Mouse (Mus musculus): ENCODE results near the gene Gm10401. TPM values are rescaled to one million over a fixed set of nuclear protein-coding genes. Genes with fewer than 3 reads are reported as not detected.

Gm10401 gene
- total and polyA plus RNA-seq, 3 experiments = not detected

GRCm38 (mm10) chr5:115100473-115100872 lies 2.4 kb upstream of the Gm10401 start:
- Histone ChIP-seq H3K27ac (no peak overlapping the region), H3K27me3 (ENCODE audit: control insufficient read depth, insufficient read depth, low read length) (no peaks in the 10 kb centered on the region), H3K4me1 (ENCODE audit: control insufficient read depth, insufficient read depth, low read length) (no peaks in the 10 kb centered on the region), H3K9ac (ENCODE audit: low read depth, low read length) (no peak overlapping the region), H3K79me2 (replicated peaks; ENCODE audit: control insufficient read depth, insufficient read depth, low read length) (no peaks in the 10 kb centered on the region), H3K4me3 (no peak overlapping the region), H3K36me3 (ENCODE audit: control insufficient read depth, insufficient read depth, low read length) (no peaks in the 10 kb centered on the region)
- intact Hi-C loops (cut with DNase I) = no loop called here
- 79% methylated on average over 6 of the region's 6 CpGs for WGBS
- DNase-seq = no peak
- TF ChIP-seq POLR2A (IDR thresholded peaks at IDR 0.05; ENCODE audit: insufficient read depth, low read depth, low read length) = no peak
- TF ChIP-seq EP300 (IDR thresholded peaks at IDR 0.05; ENCODE audit: insufficient read depth, low read depth, low read length) = no peak
- TF ChIP-seq CTCF (IDR thresholded peaks at IDR 0.05) = no peak

GRCm38 (mm10) chr5:115099991-115100390 lies 1.9 kb upstream of the Gm10401 start:
- 63% methylated on average over 9 of the region's 9 CpGs for WGBS
- H3K36me3 ChIP-seq (ENCODE audit: control insufficient read depth, insufficient read depth, low read length) = no peaks in the 10 kb centered on the region

GRCm38 (mm10) chr5:115099530-115099929 lies 1.4 kb upstream of the Gm10401 start:
- intact Hi-C loops (cut with DNase I) = no loop called here
- no peaks in the 10 kb centered on the region for H3K27me3 ChIP-seq (ENCODE audit: control insufficient read depth, insufficient read depth, low read length)
- H3K36me3 ChIP-seq (ENCODE audit: control insufficient read depth, insufficient read depth, low read length) = no peaks in the 10 kb centered on the region
- no peaks in the 10 kb centered on the region for H3K4me1 ChIP-seq (ENCODE audit: control insufficient read depth, insufficient read depth, low read length)
- no peak overlapping the region for H3K9ac ChIP-seq (ENCODE audit: low read depth, low read length)
- no peaks in the 10 kb centered on the region for H3K79me2 ChIP-seq (replicated peaks; ENCODE audit: control insufficient read depth, insufficient read depth, low read length)
- no peak overlapping the region for H3K27ac ChIP-seq
- H3K4me3 ChIP-seq = no peak overlapping the region
- no peak for TF ChIP-seq EP300 (IDR thresholded peaks at IDR 0.05; ENCODE audit: insufficient read depth, low read depth, low read length)
- TF ChIP-seq CTCF (IDR thresholded peaks at IDR 0.05) = no peak
- TF ChIP-seq POLR2A (IDR thresholded peaks at IDR 0.05; ENCODE audit: insufficient read depth, low read depth, low read length) = no peak
- DNase-seq = no peak
- 72% methylated on average over 5 of the region's 5 CpGs for WGBS

More at GRCm38 (mm10) chr5:115099991-115100390, 1.9 kb upstream of the Gm10401 start:
- intact Hi-C loops (cut with DNase I) = no loop called here
- Histone ChIP-seq H3K4me3 (no peak overlapping the region), H3K27me3 (ENCODE audit: control insufficient read depth, insufficient read depth, low read length) (no peaks in the 10 kb centered on the region), H3K4me1 (ENCODE audit: control insufficient read depth, insufficient read depth, low read length) (no peaks in the 10 kb centered on the region), H3K79me2 (replicated peaks; ENCODE audit: control insufficient read depth, insufficient read depth, low read length) (no peaks in the 10 kb centered on the region), H3K9ac (ENCODE audit: low read depth, low read length) (no peak overlapping the region), H3K27ac (no peak overlapping the region)
- DNase-seq = no peak
- TF ChIP-seq EP300 (IDR thresholded peaks at IDR 0.05; ENCODE audit: insufficient read depth, low read depth, low read length) = no peak

- no peak for TF ChIP-seq CTCF (IDR thresholded peaks at IDR 0.05)
- TF ChIP-seq EP300 (IDR thresholded peaks at IDR 0.05; ENCODE audit: insufficient read depth, low read depth, low read length) = no peak
- no peak for TF ChIP-seq POLR2A (IDR thresholded peaks at IDR 0.05; ENCODE audit: insufficient read depth, low read depth, low read length)
- H3K36me3 ChIP-seq (ENCODE audit: control insufficient read depth, insufficient read depth, low read length) = no peaks in the 10 kb centered on the region
- no peaks in the 10 kb centered on the region for H3K27me3 ChIP-seq (ENCODE audit: control insufficient read depth, insufficient read depth, low read length)
- intact Hi-C loops (cut with DNase I) = no loop called here
- no peak overlapping the region for H3K4me3 ChIP-seq
- WGBS = 88% methylated on average over 6 of the region's 6 CpGs
- no peak overlapping the region for H3K27ac ChIP-seq
- no peaks in the 10 kb centered on the region for H3K4me1 ChIP-seq (ENCODE audit: control insufficient read depth, insufficient read depth, low read length)
- no peak overlapping the region for H3K9ac ChIP-seq (ENCODE audit: low read depth, low read length)
- H3K79me2 ChIP-seq (replicated peaks; ENCODE audit: control insufficient read depth, insufficient read depth, low read length) = peaks cover 4% of the 10 kb centered on the region; the same call in 1 of the 2 replicates
- no peak for DNase-seq
These were observed 6.3 kb downstream of the Gm10401 start for GRCm38 (mm10) chr5:115091776-115092175.

- Histone ChIP-seq H3K27ac (no peak overlapping the region), H3K79me2 (replicated peaks; ENCODE audit: control insufficient read depth, insufficient read depth, low read length) (peaks cover 4% of the 10 kb centered on the region; the same call in 1 of the 2 replicates), H3K4me3 (no peak overlapping the region), H3K36me3 (ENCODE audit: control insufficient read depth, insufficient read depth, low read length) (no peaks in the 10 kb centered on the region), H3K9ac (ENCODE audit: low read depth, low read length) (no peak overlapping the region), H3K27me3 (ENCODE audit: control insufficient read depth, insufficient read depth, low read length) (no peaks in the 10 kb centered on the region), H3K4me1 (ENCODE audit: control insufficient read depth, insufficient read depth, low read length) (no peaks in the 10 kb centered on the region)
- intact Hi-C loops (cut with DNase I) = no loop called here
- no peak for DNase-seq
- TF ChIP-seq POLR2A (IDR thresholded peaks at IDR 0.05; ENCODE audit: insufficient read depth, low read depth, low read length) = no peak
- no peak for TF ChIP-seq EP300 (IDR thresholded peaks at IDR 0.05; ENCODE audit: insufficient read depth, low read depth, low read length)
- TF ChIP-seq CTCF (IDR thresholded peaks at IDR 0.05) = no peak
- WGBS = 49% methylated on average over 3 of the region's 3 CpGs
These were observed 7.1 kb downstream of the Gm10401 start for GRCm38 (mm10) chr5:115091015-115091414.

GRCm38 (mm10) chr5:115089592-115090268 lies 8.4 kb downstream of the Gm10401 start:
- Histone ChIP-seq H3K4me1 (ENCODE audit: control insufficient read depth, insufficient read depth, low read length) (no peaks in the 10 kb centered on the region), H3K4me3 (no peak overlapping the region), H3K79me2 (replicated peaks; ENCODE audit: control insufficient read depth, insufficient read depth, low read length) (peaks cover 4% of the 10 kb centered on the region; the same call in 1 of the 2 replicates), H3K9ac (ENCODE audit: low read depth, low read length) (no peak overlapping the region), H3K27ac (no peak overlapping the region), H3K27me3 (ENCODE audit: control insufficient read depth, insufficient read depth, low read length) (no peaks in the 10 kb centered on the region), H3K36me3 (ENCODE audit: control insufficient read depth, insufficient read depth, low read length) (no peaks in the 10 kb centered on the region)
- intact Hi-C loops (cut with DNase I) = no loop called here
- 96% methylated on average over 5 of the region's 5 CpGs for WGBS
- no peak for TF ChIP-seq EP300 (IDR thresholded peaks at IDR 0.05; ENCODE audit: insufficient read depth, low read depth, low read length)
- peak; percentile 38; the same call in 1 of the 2 replicates for TF ChIP-seq CTCF (IDR thresholded peaks at IDR 0.05)
- DNase-seq = no peak

All from heart, adult 2 months (tissue).